Mouse (Mus musculus) thymus, adult 2 months (tissue): Measurements from ENCODE around the gene Klk1.

Experiments
- CTCF ChIP-seq: fragments of 200-500 bp; IDR thresholded peaks from 2 replicates; pipeline ENCODE4 v1.5.1; 2012; ENCODE audit warnings: mild to moderate bottlenecking, control low read depth, low read length, moderate library complexity, borderline replicate concordance; ENCODE audit not compliant: control insufficient read depth, poor library complexity, insufficient read depth; ENCODE audit errors: extremely low read depth
- POLR2A ChIP-seq: fragments of 200-500 bp; IDR thresholded peaks from 2 replicates; pipeline ENCODE4 v1.6.1; 2012; ENCODE audit warnings: mild to moderate bottlenecking, low read length, control low read depth, moderate library complexity; ENCODE audit not compliant: control insufficient read depth, poor library complexity, insufficient read depth; ENCODE audit errors: extremely low read depth

- TF ChIP-seq CTCF: no peak
- no peak for TF ChIP-seq POLR2A
Measured at GRCm38 (mm10) chr7:44276461-44277249, 51.5 kb downstream of the Klk1 start.
